Mouse (Mus musculus) intestine, embryonic 14.5 days (tissue): ENCODE results near the gene Gm44596. TPM values are rescaled to one million over a fixed set of nuclear protein-coding genes. Genes with fewer than 3 reads are reported as not detected.
A peak's percentile ranks its signal among the peaks of the same experiment; 100 is the strongest.

Source experiments
- ATAC-seq: fragments of 200-750 bp; cut with Nextera tagmentation; replicated peaks from 2 replicates; pipeline ENCODE4 v1.8.0; 2017; ENCODE audit warnings: low read depth, moderate number of reproducible peaks, moderate TSS enrichment, moderate library complexity; ENCODE audit not compliant: low FRiP score, low TSS enrichment
- DNase-seq: peaks from one replicate; pipeline ENCODE4 v3.0.0-alpha.2; 2018; ENCODE audit warnings: low spot score
- H3K27ac ChIP-seq: fragments of 300-500 bp; sonication (generic); 2 replicates; pipeline ENCODE4 v1.5.1; 2014; ENCODE audit warnings: low read depth, mild to moderate bottlenecking, control low read depth
- H3K27me3 ChIP-seq: fragments of 300-500 bp; sonication (generic); replicated peaks from 2 replicates; pipeline ENCODE4 v1.6.1; 2014; ENCODE audit warnings: low read length, control low read depth; ENCODE audit not compliant: control insufficient read depth, insufficient read depth
- H3K36me3 ChIP-seq: fragments of 300-500 bp; sonication (generic); 2 replicates; pipeline ENCODE4 v1.6.1; 2014; ENCODE audit warnings: low read length, control low read depth; ENCODE audit not compliant: control insufficient read depth, insufficient read depth
- H3K4me1 ChIP-seq: fragments of 300-500 bp; sonication (generic); replicated peaks from 2 replicates; pipeline ENCODE4 v1.6.1; 2014; ENCODE audit warnings: low read length, control low read depth, mixed read lengths; ENCODE audit not compliant: control insufficient read depth, insufficient read depth
- H3K4me2 ChIP-seq: fragments of 300-500 bp; sonication (generic); 2 replicates; pipeline ENCODE4 v1.6.1; 2014; ENCODE audit warnings: low read length
- H3K4me3 ChIP-seq: fragments of 300-500 bp; sonication (generic); 2 replicates; pipeline ENCODE4 v1.5.1; 2014; ENCODE audit warnings: low read depth, low read length, control low read depth, mixed read lengths
- H3K9ac ChIP-seq: fragments of 300-500 bp; sonication (generic); 2 replicates; pipeline ENCODE4 v1.6.1; 2014; ENCODE audit warnings: mild to moderate bottlenecking, low read length
- H3K9me3 ChIP-seq: fragments of 300-500 bp; sonication (generic); 2 replicates; pipeline ENCODE4 v1.6.1; 2016; ENCODE audit warnings: low read length, control low read depth; ENCODE audit not compliant: control insufficient read depth
- WGBS: fragments of 180-500 bp; shearing (Covaris S2); extraction: QIAGEN DNeasy Blood & Tissue Kit; methylation state at CpG from one replicate; pipeline ENCODE4 v1.1.7; 2014; 5-methylcytosine and 5-hydroxymethylcytosine counted together
- polyA plus RNA-seq: library from polyadenylated mRNA; unstranded; fragments of >200 nt; fragmentation: Nextera tagmentation; extraction: Ambion mirVana; gene quantifications from 2 replicates; pipeline ENCODE4 v1.2.1, GENCODE M21; 2014

The Gm44596 gene
- polyA plus RNA-seq, 1 experiment from 2014 or later = not detected

DNA sequence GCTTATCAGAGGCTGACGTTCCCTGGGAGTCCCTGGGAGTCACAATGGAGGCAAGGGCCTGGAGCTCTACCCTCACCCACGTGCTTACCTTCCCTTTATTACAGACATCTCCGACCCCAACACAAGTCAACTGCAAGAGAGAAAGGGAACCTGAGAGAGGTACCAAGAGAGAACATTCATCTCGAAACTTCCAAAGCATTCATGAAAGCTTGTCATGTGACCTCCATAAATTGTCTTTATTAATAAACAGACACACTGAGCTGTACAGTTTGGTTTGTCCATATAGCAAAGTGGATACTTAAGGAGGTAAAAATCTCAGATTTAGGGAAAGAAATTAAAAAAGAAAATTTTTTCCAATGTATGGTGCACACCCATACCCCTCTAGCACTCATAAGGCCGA is 40.9 kb downstream of the Gm44596 start:
- Histone ChIP-seq H3K9me3 (no peaks in the 10 kb centered on the region), H3K27me3 (no peaks in the 10 kb centered on the region), H3K4me3 (no peak overlapping the region), H3K4me1 (no peaks in the 10 kb centered on the region), H3K9ac (no peak overlapping the region), H3K27ac (no peak overlapping the region), H3K4me2 (no peak overlapping the region), H3K36me3 (peaks cover 32% of the 10 kb centered on the region)
- ATAC-seq (no peak), DNase-seq (no peak)
- 85% methylated on average over 5 of the region's 5 CpGs for WGBS

DNA sequence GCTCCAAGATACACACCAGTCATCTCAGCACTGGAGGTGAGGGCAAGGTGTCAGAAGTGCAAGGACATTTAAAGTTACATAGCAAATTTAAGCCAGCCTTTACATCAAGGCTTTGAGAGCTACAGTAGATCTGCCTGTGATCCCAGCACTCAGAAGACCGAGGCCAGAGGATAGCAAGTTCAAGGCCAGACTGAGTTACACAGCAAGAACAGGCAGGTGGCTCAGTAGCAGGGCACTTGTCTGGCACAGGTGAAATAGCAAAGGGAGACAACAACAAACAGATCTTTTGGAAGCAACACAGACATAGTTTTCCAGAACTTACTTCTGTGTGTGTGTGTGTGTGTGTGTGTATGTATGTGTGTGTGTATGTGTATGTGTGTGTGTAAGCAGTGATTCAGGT is 42.8 kb downstream of the Gm44596 start:
- Histone ChIP-seq H3K9me3 (no peaks in the 10 kb centered on the region), H3K27ac (no peak overlapping the region), H3K4me1 (no peaks in the 10 kb centered on the region), H3K9ac (no peak overlapping the region), H3K36me3 (peaks cover 13% of the 10 kb centered on the region), H3K4me3 (no peak overlapping the region), H3K4me2 (no peak overlapping the region), H3K27me3 (no peaks in the 10 kb centered on the region)
- 89% methylated on average over 1 of the region's 1 CpGs for WGBS
- ATAC-seq = no peak
- no peak for DNase-seq

DNA sequence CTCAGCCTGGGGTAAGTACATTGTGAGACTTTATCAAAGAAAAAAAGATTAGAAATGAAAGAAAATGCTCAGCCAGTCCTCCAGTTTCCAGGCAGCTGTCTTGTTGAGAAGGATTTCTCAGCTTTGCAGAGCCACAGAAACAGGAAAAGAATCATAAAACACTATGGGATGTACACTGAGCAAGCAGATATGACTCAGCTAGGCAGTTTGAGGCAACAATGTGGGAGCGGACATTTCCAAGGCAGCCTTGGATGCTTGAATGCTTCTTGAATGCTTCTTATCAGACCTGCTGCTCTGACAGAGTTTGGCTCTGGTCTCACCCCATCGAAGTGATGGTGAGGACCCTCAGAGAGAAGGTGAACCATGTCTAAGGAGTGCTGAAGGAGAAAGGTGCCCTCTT is 45.7 kb downstream of the Gm44596 start:
- Histone ChIP-seq H3K27me3 (no peaks in the 10 kb centered on the region), H3K9ac (no peak overlapping the region), H3K9me3 (no peaks in the 10 kb centered on the region), H3K36me3 (peaks cover 5% of the 10 kb centered on the region; the same call in 1 of the 2 replicates), H3K4me1 (0 out of 2 replicates have a peak, but pooled peaks cover 3% of the 10 kb centered on the region), H3K4me3 (no peak overlapping the region), H3K27ac (0 out of 2 replicates have a peak overlapping the region, but pooled peaks have one; percentile 22), H3K4me2 (no peak overlapping the region)
- ATAC-seq (no peak), DNase-seq (no peak)
- 74% methylated on average over 2 of the region's 2 CpGs for WGBS

DNA sequence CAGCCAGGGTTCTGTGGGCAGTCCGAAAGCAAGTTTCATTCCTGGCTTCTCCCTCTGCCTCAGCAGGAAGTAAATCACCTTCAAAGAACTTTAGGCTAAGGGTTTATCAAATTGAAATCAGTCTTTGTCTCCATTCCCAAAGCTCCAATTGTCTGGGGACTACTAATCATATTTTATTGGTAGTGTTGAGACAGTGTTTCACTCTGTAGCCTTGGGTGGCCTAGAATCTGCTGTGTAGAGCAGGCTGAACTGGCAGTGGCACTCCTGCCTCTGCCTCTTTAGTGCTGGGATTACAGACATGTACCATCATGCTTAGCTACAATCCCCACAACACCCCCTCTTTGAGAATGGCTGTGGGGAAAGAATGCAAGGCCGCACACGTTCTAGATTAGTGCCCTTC is 46.2 kb downstream of the Gm44596 start:
- H3K27ac ChIP-seq = no peak overlapping the region
- 91% methylated on average over 3 of the region's 3 CpGs for WGBS
- ATAC-seq = no peak
- H3K4me3 ChIP-seq = no peak overlapping the region
- H3K4me2 ChIP-seq = no peak overlapping the region
- DNase-seq = no peak
- H3K4me1 ChIP-seq = 0 out of 2 replicates have a peak, but pooled peaks cover 3% of the 10 kb centered on the region
- H3K9ac ChIP-seq = no peak overlapping the region
- no peaks in the 10 kb centered on the region for H3K9me3 ChIP-seq
- peaks cover 5% of the 10 kb centered on the region; the same call in 1 of the 2 replicates for H3K36me3 ChIP-seq
- no peaks in the 10 kb centered on the region for H3K27me3 ChIP-seq

DNA sequence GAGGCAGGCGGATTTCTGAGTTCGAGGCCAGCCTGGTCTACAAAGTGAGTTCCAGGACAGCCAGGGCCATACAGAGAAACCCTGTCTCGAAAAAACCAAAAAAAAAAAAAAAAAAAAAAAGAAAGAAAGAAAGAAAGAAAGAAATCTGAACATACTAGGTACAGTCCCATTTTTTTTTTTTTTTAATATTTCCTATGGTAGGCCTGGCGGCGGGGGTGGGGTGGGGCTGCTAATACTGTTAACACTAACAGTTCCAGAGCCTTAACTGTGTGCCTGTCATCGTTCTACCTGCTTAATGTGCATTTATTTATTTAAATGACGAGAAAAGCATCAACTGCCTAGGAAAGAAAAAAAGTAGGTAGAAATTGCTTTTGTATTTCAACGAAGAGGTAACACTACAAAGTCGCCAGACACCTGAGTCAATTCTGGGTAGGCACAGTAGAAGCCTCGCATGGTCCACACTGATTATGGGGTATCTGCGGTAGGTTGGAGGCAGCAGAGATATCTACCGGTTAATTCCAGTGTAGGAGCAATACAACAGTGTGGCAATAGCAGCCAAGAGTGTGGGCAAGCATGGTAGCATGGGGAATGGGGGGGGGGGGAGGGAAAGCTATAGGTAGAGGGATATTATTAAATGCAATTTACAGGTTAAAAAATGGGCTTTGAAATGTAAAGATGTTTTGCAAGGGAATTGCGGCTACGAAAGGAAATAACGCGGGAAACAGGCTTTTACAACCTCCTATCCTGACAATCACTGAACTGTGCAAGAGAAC is 48.4 kb downstream of the Gm44596 start:
- WGBS = 38% methylated on average over 15 of the region's 16 CpGs
- Histone ChIP-seq H3K4me2 (peak overlapping the region; percentile 72), H3K9me3 (no peaks in the 10 kb centered on the region), H3K4me3 (peak overlapping the region; percentile 73), H3K27ac (peak overlapping the region; percentile 93), H3K9ac (peak overlapping the region; percentile 69), H3K4me1 (0 out of 2 replicates have a peak, but pooled peaks cover 3% of the 10 kb centered on the region), H3K36me3 (peaks cover 16% of the 10 kb centered on the region; the same call in 1 of the 2 replicates), H3K27me3 (no peaks in the 10 kb centered on the region)
- ATAC-seq = no peak
- DNase-seq = no peak

DNA sequence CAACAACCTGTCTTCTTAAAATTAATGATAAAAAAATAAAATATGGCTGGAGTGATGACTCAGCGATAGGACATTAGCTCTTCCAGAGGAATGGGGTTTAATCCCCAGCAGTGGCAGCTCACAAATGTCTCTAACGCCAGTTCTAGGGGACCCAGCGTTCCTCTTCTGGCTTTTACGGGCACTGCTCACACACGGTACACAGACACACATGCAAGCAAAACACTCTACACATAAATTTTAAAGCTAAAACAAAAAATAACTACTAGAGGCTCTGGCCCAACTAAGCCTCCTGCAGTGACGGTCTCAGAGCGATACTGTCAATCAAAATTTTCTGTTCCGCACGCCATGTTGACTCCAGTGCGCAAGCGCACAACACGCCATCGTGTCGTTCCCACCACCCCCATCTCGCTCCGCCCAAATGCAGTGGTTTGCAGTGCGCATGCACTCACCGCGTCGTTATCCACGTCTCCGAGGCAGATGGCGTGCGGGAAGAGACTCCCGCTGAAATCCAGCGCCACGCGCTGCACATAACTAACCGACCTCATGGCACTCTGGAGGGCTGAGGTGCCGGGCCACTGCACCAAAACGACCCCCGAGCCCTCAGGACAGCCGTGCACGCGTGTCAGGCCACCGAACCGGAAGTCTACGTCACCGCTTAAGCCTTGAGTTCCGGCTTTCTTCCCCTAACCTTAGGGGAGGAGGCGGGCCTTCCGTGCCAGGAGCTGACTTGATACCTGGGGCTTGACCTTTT is 49.1 kb downstream of the Gm44596 start, which contains the start of gene Itfg2:
Itfg2 (minus strand) TSS at position 663 of the 751 bp plus-strand sequence.
- Histone ChIP-seq H3K4me2 (peak within 1 kb of the TSS; percentile 72), H3K27me3 (no peaks in the 10 kb centered on the region), H3K9me3 (no peaks in the 10 kb centered on the region), H3K27ac (peak within 1 kb of the TSS; percentile 93), H3K4me3 (peak within 1 kb of the TSS; percentile 73), H3K36me3 (peaks cover 24% of the 10 kb centered on the region), H3K4me1 (0 out of 2 replicates have a peak, but pooled peaks cover 3% of the 10 kb centered on the region), H3K9ac (peak within 1 kb of the TSS; percentile 69)
- WGBS = under 1% methylated on average over 42 of the region's 42 CpGs
- peak; percentile 98 for DNase-seq
- ATAC-seq = peak; percentile 92

DNA sequence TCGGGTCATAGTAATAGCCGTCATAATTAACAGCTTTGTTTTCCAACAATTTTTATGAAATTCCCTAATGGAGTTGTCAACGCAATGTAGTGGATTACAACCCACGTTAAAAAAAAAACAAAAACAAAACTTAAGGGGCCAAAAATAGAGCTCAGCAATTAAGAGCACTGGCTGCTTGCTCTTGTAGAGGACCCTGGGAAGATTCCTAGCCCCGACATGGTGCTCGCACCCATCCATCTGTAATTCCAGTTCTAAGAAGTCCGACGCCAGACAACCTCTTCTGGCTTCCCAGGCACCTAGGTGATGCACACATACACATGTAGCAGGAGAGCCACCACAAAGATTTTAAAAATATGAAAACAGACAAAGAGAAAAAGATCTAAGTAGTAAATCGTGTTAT is 49.7 kb downstream of the Gm44596 start:
- peaks cover 30% of the 10 kb centered on the region for H3K36me3 ChIP-seq
- 21% methylated on average over 9 of the region's 9 CpGs for WGBS

DNA sequence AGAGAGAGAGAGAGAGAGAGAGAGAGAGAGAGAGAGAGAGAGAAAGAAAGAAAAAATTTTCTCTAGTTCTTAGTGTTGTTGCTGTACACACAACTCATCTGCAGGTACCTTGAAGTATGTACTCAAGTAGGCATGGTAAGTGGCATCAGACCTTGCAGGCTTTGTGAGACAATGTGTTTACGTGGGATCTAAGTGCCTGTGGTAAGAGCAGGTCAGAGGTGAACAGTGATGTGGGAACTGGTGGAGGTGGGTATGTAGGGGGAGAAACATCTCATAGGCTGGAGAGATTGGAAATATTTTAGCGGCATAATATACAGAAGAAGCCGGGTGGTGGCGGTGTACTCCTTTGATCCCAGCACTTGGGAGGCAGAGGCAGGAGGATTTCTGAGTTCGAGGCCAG is 52.3 kb downstream of the Gm44596 start:
- 90% methylated on average over 5 of the region's 5 CpGs for WGBS
- Histone ChIP-seq H3K4me3 (no peak overlapping the region), H3K9ac (no peak overlapping the region), H3K36me3 (peaks cover 49% of the 10 kb centered on the region), H3K4me2 (no peak overlapping the region), H3K27ac (no peak overlapping the region), H3K4me1 (0 out of 2 replicates have a peak, but pooled peaks cover 3% of the 10 kb centered on the region), H3K27me3 (no peaks in the 10 kb centered on the region), H3K9me3 (no peaks in the 10 kb centered on the region)
- DNase-seq = no peak
- ATAC-seq = no peak

More for the DNA sequence above, 49.7 kb downstream of the Gm44596 start:
- Histone ChIP-seq H3K27ac (peak overlapping the region; percentile 93), H3K4me2 (peak overlapping the region; percentile 72), H3K9ac (peak overlapping the region; percentile 69), H3K9me3 (no peaks in the 10 kb centered on the region), H3K4me3 (peak overlapping the region; percentile 73), H3K27me3 (no peaks in the 10 kb centered on the region), H3K4me1 (0 out of 2 replicates have a peak, but pooled peaks cover 3% of the 10 kb centered on the region)
- no peak for DNase-seq
- no peak for ATAC-seq
